Mouse (Mus musculus) stomach, postnatal 0 days (tissue): ENCODE data around the gene Naa40.

Experiments
- CTCF ChIP-seq: IDR thresholded peaks from 2 replicates; pipeline ENCODE4 v1.5.1; 2016; ENCODE audit warnings: antibody characterized with exemption, low read depth, mild to moderate bottlenecking, moderate library complexity
- EP300 ChIP-seq: optimal IDR thresholded peaks from 2 replicates; pipeline ENCODE3; 2016; ENCODE audit warnings: antibody characterized with exemption

DNA sequence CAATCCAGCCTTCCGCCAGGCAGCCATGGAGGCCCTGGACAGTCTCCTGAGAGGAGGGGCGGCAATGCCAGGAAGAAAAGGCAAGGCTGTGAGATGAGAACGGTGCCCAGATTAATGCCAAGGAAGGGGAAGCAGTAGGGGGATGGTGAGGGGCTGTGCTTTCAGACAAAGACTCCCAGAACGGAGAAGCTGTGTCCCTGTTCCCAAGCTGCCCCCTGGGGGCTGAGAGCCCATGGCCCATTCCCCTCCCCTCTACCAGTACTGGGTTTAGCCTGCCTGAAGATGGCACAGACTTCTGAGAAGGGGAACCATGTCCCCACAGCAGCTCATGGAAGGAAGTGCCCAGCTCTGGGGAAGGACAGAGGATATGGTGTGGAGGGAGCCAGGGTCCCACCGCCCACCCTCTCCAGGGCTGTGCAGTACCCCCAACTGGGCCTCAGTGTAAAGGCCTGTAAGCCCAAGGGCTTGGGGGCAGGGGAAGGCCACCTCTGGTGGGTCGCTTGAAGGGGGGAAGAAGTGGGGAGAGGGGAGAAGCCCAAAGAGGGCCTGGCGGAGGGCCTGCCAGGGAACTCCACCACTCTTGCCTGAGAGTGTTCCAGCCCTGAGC lies 35.2 kb upstream of the Naa40 start:
- TF ChIP-seq CTCF (no peak), EP300 (no peak)
